Mouse (Mus musculus) intestine, embryonic 14.5 days (tissue): ENCODE measurements around the gene C2cd2l. TPM values are rescaled to one million over a fixed set of nuclear protein-coding genes. Genes with fewer than 3 reads are reported as not detected.
"Not testable (repeated sequence)": the region's sequence is repeated elsewhere in the genome, so short reads cannot be mapped to it uniquely, and the experiment has no call there.

Source experiments
- ATAC-seq: fragments of 200-750 bp; cut with Nextera tagmentation; replicated peaks from 2 replicates; pipeline ENCODE4 v1.8.0; 2017; ENCODE audit warnings: low read depth, moderate number of reproducible peaks, moderate TSS enrichment, moderate library complexity; ENCODE audit not compliant: low FRiP score, low TSS enrichment
- DNase-seq: peaks from one replicate; pipeline ENCODE4 v3.0.0-alpha.2; 2018; ENCODE audit warnings: low spot score
- H3K27ac ChIP-seq: fragments of 300-500 bp; sonication (generic); 2 replicates; pipeline ENCODE4 v1.5.1; 2014; ENCODE audit warnings: low read depth, mild to moderate bottlenecking, control low read depth
- H3K27me3 ChIP-seq: fragments of 300-500 bp; sonication (generic); replicated peaks from 2 replicates; pipeline ENCODE4 v1.6.1; 2014; ENCODE audit warnings: low read length, control low read depth; ENCODE audit not compliant: control insufficient read depth, insufficient read depth
- H3K36me3 ChIP-seq: fragments of 300-500 bp; sonication (generic); 2 replicates; pipeline ENCODE4 v1.6.1; 2014; ENCODE audit warnings: low read length, control low read depth; ENCODE audit not compliant: control insufficient read depth, insufficient read depth
- H3K4me1 ChIP-seq: fragments of 300-500 bp; sonication (generic); replicated peaks from 2 replicates; pipeline ENCODE4 v1.6.1; 2014; ENCODE audit warnings: low read length, control low read depth, mixed read lengths; ENCODE audit not compliant: control insufficient read depth, insufficient read depth
- H3K4me2 ChIP-seq: fragments of 300-500 bp; sonication (generic); 2 replicates; pipeline ENCODE4 v1.6.1; 2014; ENCODE audit warnings: low read length
- H3K4me3 ChIP-seq: fragments of 300-500 bp; sonication (generic); 2 replicates; pipeline ENCODE4 v1.5.1; 2014; ENCODE audit warnings: low read depth, low read length, control low read depth, mixed read lengths
- H3K9ac ChIP-seq: fragments of 300-500 bp; sonication (generic); 2 replicates; pipeline ENCODE4 v1.6.1; 2014; ENCODE audit warnings: mild to moderate bottlenecking, low read length
- H3K9me3 ChIP-seq: fragments of 300-500 bp; sonication (generic); 2 replicates; pipeline ENCODE4 v1.6.1; 2016; ENCODE audit warnings: low read length, control low read depth; ENCODE audit not compliant: control insufficient read depth
- WGBS: fragments of 180-500 bp; shearing (Covaris S2); extraction: QIAGEN DNeasy Blood & Tissue Kit; methylation state at CpG from one replicate; pipeline ENCODE4 v1.1.7; 2014; 5-methylcytosine and 5-hydroxymethylcytosine counted together
- polyA plus RNA-seq: library from polyadenylated mRNA; unstranded; fragments of >200 nt; fragmentation: Nextera tagmentation; extraction: Ambion mirVana; gene quantifications from 2 replicates; pipeline ENCODE4 v1.2.1, GENCODE M21; 2014

The C2cd2l gene
- polyA plus RNA-seq, 1 experiment from 2014 or later, result 5.7 TPM

DNA sequence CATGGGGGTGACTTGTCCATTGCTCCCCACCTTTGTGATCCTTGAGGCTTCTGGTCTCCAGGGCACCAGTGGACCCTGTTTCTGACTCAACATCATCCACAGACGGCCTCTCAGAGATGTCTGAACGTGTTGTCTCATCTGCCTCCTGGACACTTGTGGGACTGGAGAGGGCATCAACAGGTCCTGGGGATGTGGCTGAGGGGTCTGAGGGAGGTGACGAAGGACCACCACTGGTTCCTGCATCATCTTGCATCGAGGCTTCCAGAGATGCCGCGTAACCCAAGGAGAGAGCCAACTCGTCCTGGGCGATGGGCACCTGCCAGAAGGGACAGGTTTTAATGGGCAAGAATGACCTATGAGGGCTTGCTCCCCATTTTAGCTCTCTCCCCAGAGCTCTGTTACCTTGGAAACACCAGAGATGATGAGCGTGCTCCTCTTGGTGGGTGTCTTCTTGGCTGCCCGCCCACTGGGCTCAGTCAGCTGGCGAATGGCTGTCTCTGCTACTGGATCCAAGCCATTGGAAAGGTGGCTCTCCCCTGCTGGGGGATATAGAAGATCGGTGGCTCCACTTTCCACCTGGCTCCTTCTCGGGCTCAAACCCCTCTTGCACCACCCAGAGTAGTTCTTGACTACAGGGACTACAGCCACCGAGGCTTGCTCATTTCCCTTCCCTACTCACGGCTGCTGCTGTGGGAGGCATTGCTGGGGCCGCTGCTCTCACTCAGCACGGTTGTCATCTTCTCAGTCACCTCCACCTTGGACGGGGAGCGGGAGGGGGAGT lies 6.4 kb downstream of the C2cd2l start:
- H3K27ac ChIP-seq, result no peak overlapping the region
- H3K36me3 ChIP-seq, result peaks cover 25% of the 10 kb centered on the region
- no peak overlapping the region for H3K4me2 ChIP-seq
- H3K27me3 ChIP-seq, result no peaks in the 10 kb centered on the region
- no peak for DNase-seq
- ATAC-seq, result no peak
- H3K4me3 ChIP-seq, result no peak overlapping the region
- H3K9me3 ChIP-seq, result no peaks in the 10 kb centered on the region
- WGBS, result 80% methylated on average over 19 of the region's 19 CpGs
- H3K9ac ChIP-seq, result no peak overlapping the region
- peaks cover 18% of the 10 kb centered on the region for H3K4me1 ChIP-seq

DNA sequence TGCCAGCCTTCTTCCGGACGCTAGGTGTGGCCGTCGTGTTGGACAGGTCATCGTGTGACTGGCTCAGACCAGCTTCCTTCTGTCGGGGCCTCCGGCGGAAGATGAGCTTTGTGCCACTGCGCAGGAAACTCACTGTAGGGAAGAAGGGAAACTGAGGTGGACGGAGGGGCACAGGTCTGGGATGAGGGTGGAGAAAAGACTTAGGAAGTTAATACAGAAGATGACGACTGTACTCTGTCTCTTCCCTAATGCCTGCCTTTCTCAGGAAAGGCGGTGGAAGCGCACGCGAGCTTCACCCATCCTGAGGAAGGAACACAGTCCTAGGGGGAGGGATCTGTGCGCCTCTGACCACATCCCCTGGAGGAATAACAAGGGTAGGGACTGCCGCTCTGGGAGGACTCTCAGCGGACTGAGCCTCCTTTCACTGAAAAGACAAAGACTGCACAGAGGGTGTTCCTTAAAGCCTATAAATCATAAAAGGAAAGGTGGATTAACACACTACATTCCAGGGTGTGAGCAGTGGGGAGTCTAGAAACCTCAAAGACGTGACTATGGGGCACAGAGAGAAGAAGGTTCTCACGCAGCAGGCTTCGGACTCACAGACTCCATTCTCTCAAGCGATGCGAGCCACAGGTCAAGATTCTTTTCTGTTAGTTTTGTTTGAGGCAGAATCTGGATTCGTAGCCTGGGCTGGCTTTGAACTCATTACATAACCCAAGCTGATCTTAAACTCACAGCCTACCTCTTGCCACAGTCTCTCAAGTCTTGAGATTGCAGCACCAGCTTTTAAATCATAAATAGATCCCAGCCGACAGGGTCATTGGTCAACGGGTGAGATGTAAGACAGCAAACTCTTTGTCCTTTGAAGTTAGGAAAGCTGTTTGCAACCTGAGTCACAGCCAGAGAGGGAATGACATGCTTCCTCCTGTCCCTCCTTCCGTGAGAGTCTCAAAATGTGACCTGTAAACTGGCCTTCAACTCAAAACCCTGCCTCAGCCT lies 8.7 kb downstream of the C2cd2l start:
- H3K4me2 ChIP-seq, result peak overlapping the region; percentile 42

DNA sequence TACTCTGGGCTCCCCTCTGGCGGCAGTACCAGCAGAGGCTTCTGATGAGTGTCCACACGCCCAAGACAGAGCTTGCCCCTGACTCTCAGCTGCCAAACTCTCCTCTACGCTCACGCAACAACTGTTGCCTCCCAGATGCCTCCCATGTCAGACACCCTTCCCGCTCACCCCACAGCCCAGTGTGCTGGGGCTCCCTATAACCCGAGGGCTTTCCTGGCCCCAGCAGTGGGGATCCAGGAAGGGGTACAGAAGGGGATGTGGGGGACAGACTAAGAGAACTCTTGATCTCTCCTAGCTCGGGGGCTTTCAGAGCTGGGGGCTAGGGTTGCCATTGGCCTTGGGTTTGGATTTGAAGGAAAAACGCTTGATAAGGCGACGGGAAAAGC lies 9.3 kb downstream of the C2cd2l start:
- no peaks in the 10 kb centered on the region for H3K27me3 ChIP-seq
- peak; percentile 54 for DNase-seq
- no peak overlapping the region for H3K4me3 ChIP-seq

More for the DNA sequence above, 8.7 kb downstream of the C2cd2l start:
- Histone ChIP-seq H3K4me3 (no peak overlapping the region), H3K27ac (peak overlapping the region; percentile 49), H3K9me3 (no peaks in the 10 kb centered on the region), H3K4me1 (peaks cover 10% of the 10 kb centered on the region; the same call in 1 of the 2 replicates), H3K36me3 (peaks cover 25% of the 10 kb centered on the region), H3K27me3 (no peaks in the 10 kb centered on the region), H3K9ac (peak overlapping the region; percentile 11; the same call in 1 of the 2 replicates)
- ATAC-seq (peak; percentile 78), DNase-seq (peak; percentile 63)
- 10% methylated on average over 27 of the region's 27 CpGs for WGBS

DNA sequence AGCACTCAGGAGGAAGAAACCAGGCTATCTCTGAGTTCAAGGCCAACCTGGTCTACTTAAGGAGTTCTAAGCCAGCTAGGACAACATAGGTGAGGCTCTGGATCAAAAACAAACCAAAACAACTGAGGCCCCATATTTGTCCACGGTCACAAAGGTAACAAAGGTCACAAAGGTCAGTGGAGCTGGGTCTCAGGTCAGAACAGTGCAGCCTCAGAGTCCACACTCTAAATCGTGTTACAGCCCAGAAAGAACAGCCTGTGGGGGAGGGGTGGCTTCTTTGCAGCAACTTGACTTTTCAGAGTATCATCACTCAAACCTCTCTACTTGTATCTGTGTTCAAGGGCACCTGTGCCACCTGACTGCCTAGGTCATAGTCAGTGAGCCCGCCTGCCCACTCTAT lies 10.3 kb downstream of the C2cd2l start:
- H3K4me2 ChIP-seq, result no peak overlapping the region
- no peak for ATAC-seq
- DNase-seq, result no peak
- H3K4me1 ChIP-seq, result peaks cover 13% of the 10 kb centered on the region
- 59% methylated on average over 3 of the region's 3 CpGs for WGBS
- no peak overlapping the region for H3K9ac ChIP-seq
- no peaks in the 10 kb centered on the region for H3K27me3 ChIP-seq
- H3K9me3 ChIP-seq, result no peaks in the 10 kb centered on the region
- H3K36me3 ChIP-seq, result peaks cover 11% of the 10 kb centered on the region; the same call in 1 of the 2 replicates
- H3K27ac ChIP-seq, result no peak overlapping the region
- no peak overlapping the region for H3K4me3 ChIP-seq

More for the DNA sequence above, 9.3 kb downstream of the C2cd2l start:
- Histone ChIP-seq H3K27ac (peak overlapping the region; percentile 49; the same call in 1 of the 2 replicates), H3K9ac (no peak overlapping the region), H3K4me2 (peak overlapping the region; percentile 42), H3K4me1 (peaks cover 10% of the 10 kb centered on the region; the same call in 1 of the 2 replicates), H3K9me3 (no peaks in the 10 kb centered on the region), H3K36me3 (peaks cover 21% of the 10 kb centered on the region)
- WGBS, result 40% methylated on average over 10 of the region's 10 CpGs
- ATAC-seq, result no peak

DNA sequence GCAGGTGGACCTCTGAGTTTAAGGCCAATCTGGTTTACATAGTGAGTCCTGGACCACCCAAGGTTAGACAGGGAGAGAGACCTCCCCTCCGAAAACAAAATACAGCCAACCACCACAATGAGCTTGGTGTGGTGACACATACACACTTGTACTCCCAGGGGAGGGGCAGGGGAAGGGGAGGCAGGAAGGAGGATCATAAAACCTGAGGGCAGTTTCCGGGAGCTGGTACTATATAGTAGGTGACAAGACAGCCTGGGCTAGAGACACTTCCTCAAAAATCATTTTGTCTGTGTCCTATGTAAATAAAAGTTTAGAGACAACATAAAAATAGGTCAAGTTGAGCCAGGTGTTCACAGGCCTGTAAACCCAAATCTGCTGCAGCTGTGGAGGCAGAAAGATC lies 12.8 kb downstream of the C2cd2l start:
- WGBS, result 75% methylated on average over 2 of the region's 2 CpGs
- Histone ChIP-seq H3K9ac (no peak overlapping the region), H3K27me3 (no peaks in the 10 kb centered on the region), H3K9me3 (no peaks in the 10 kb centered on the region), H3K27ac (no peak overlapping the region), H3K4me1 (peaks cover 15% of the 10 kb centered on the region), H3K4me2 (no peak overlapping the region), H3K4me3 (no peak overlapping the region), H3K36me3 (0 out of 2 replicates have a peak, but pooled peaks cover 9% of the 10 kb centered on the region)
- DNase-seq, result no peak
- no peak for ATAC-seq

DNA sequence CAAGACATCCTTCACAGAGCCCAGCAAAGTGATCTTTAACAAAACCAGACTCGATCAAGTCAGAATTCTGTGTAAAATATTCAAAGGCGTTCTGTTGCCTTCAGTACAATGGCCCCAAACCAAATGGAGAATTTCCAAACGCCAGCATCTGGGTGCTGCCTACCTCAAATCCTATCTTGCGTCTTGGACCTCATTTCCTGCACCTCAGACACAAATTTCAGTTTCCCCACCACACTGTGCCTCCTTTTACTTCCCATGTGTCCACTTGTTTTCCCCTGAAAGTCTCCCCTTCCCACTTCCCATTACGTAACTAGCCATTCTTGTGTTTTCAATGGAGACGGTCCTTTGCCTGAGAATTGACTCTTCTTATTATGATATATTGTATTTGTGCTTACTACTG lies 13.6 kb downstream of the C2cd2l start:
- no peak overlapping the region for H3K4me3 ChIP-seq
- H3K27ac ChIP-seq, result no peak overlapping the region
- DNase-seq, result no peak
- no peaks in the 10 kb centered on the region for H3K9me3 ChIP-seq
- no peaks in the 10 kb centered on the region for H3K27me3 ChIP-seq
- peaks cover 13% of the 10 kb centered on the region for H3K4me1 ChIP-seq
- H3K36me3 ChIP-seq, result 0 out of 2 replicates have a peak, but pooled peaks cover 16% of the 10 kb centered on the region
- no peak for ATAC-seq
- H3K9ac ChIP-seq, result no peak overlapping the region
- WGBS, result 85% methylated on average over 6 of the region's 6 CpGs
- H3K4me2 ChIP-seq, result no peak overlapping the region

DNA sequence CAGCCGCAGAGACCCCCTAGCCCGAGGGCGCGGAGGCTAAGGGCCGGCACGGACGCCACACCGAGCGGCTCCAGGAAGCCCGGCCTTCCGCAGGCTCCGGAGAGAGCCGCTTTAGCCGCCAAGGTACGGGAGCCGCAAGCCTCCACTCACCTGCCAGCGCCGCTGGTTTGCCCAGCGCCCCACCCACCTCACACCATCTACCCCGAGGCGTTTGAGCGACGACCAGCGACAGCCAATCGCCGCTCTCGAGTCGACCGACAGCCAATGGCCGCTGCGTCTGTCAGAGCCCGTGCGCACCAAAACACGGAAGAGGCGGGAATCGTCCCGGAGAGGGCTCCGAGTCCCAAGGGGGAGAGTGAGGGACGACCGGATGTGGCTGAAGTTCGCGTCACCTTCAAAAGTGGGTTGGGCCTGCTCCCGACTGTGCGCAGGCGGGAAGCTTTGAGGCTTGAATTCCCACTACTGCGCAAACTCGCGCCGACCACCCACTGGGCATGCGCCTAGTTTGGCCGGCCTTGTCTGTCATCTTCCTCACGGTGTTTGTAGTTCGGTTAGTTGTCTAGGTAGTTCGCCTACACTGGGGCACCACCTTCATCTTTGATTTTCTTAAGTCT lies 14.5 kb downstream of the C2cd2l start, which contains the start of gene Hinfp:
Gene Hinfp, minus strand, starts transcription at position 206 of the 614 bp plus-strand sequence.
- Histone ChIP-seq H3K27ac (peak within 1 kb of the TSS; percentile 69), H3K36me3 (peaks cover 26% of the 10 kb centered on the region), H3K9ac (peak within 1 kb of the TSS; percentile 96), H3K4me3 (peak within 1 kb of the TSS; percentile 98), H3K4me1 (peaks cover 5% of the 10 kb centered on the region), H3K4me2 (peak within 1 kb of the TSS; percentile 72), H3K9me3 (no peaks in the 10 kb centered on the region), H3K27me3 (no peaks in the 10 kb centered on the region)
- DNase-seq (peak; percentile 95), ATAC-seq (peak; percentile 100)
- 1% methylated on average over 53 of the region's 54 CpGs for WGBS

DNA sequence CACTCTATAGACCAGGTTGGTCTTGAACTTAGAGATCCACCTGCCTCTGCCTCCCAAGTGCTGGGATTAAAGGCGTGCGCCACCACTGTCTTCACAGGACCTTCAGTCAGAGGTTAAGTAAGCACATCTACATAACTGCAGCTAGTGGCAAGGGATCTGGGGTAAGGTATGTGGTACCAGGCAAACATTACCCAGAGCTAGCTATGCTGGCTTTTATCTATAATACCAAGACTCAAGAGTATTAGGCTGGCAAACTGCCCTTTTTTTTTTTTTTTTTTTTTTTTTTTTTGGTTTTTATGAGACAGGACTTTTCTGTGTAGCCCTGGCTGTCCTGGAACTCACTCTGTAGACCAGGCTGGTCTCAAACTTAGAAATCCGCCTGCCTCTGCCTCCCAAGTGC lies 20.1 kb downstream of the C2cd2l start:
- H3K36me3 ChIP-seq, result peaks cover 76% of the 10 kb centered on the region
- not testable (repeated sequence) for H3K4me3 ChIP-seq, H3K9me3 ChIP-seq, ATAC-seq, H3K27ac ChIP-seq, DNase-seq, H3K4me1 ChIP-seq, H3K27me3 ChIP-seq, H3K4me2 ChIP-seq, H3K9ac ChIP-seq
- 93% methylated on average over 3 of the region's 3 CpGs for WGBS
